Mouse (Mus musculus): ENCODE measurements around the gene E330009J07Rik. TPM values are rescaled to one million over a fixed set of nuclear protein-coding genes. Genes with fewer than 3 reads are reported as not detected.

The E330009J07Rik gene
- total RNA-seq, 1 experiment from 2014 or later, result 9.0 TPM

GRCm38 (mm10) chr6:40431356-40431755, 4.6 kb downstream of the E330009J07Rik start:
- no peak for ATAC-seq (replicated peaks; ENCODE audit: insufficient number of reproducible peaks, low FRiP score, low TSS enrichment, poor library complexity, severe bottlenecking)

GRCm38 (mm10) chr6:40430878-40431277, 5.1 kb downstream of the E330009J07Rik start:
- ATAC-seq (replicated peaks; ENCODE audit: insufficient number of reproducible peaks, low FRiP score, low TSS enrichment, poor library complexity, severe bottlenecking), result no peak

- ATAC-seq (replicated peaks; ENCODE audit: insufficient number of reproducible peaks, low FRiP score, low TSS enrichment, poor library complexity, severe bottlenecking), result peak; percentile 45
These were observed 5.7 kb downstream of the E330009J07Rik start for GRCm38 (mm10) chr6:40430251-40430650.

GRCm38 (mm10) chr6:40429521-40429931, 6.4 kb downstream of the E330009J07Rik start:
- ATAC-seq (replicated peaks; ENCODE audit: insufficient number of reproducible peaks, low FRiP score, low TSS enrichment, poor library complexity, severe bottlenecking), result no peak

GRCm38 (mm10) chr6:40428696-40429095, 7.2 kb downstream of the E330009J07Rik start:
- ATAC-seq (replicated peaks; ENCODE audit: insufficient number of reproducible peaks, low FRiP score, low TSS enrichment, poor library complexity, severe bottlenecking), result no peak

- ATAC-seq (replicated peaks; ENCODE audit: insufficient number of reproducible peaks, low FRiP score, low TSS enrichment, poor library complexity, severe bottlenecking), result no peak
These were observed 8.5 kb downstream of the E330009J07Rik start for GRCm38 (mm10) chr6:40427441-40427840.

- peak; percentile 70 for ATAC-seq (replicated peaks; ENCODE audit: insufficient number of reproducible peaks, low FRiP score, low TSS enrichment, poor library complexity, severe bottlenecking)
These were observed 12.2 kb downstream of the E330009J07Rik start for GRCm38 (mm10) chr6:40423774-40424173.

GRCm38 (mm10) chr6:40423013-40423412, 12.9 kb downstream of the E330009J07Rik start:
- ATAC-seq (replicated peaks; ENCODE audit: insufficient number of reproducible peaks, low FRiP score, low TSS enrichment, poor library complexity, severe bottlenecking), result no peak

GRCm38 (mm10) chr6:40421099-40421498, 14.8 kb downstream of the E330009J07Rik start:
- no peak for ATAC-seq (replicated peaks; ENCODE audit: insufficient number of reproducible peaks, low FRiP score, low TSS enrichment, poor library complexity, severe bottlenecking)

GRCm38 (mm10) chr6:40418386-40418785, 17.5 kb downstream of the E330009J07Rik start:
- no peak for ATAC-seq (replicated peaks; ENCODE audit: insufficient number of reproducible peaks, low FRiP score, low TSS enrichment, poor library complexity, severe bottlenecking)

GRCm38 (mm10) chr6:40415799-40416198, 20.1 kb downstream of the E330009J07Rik start:
- ATAC-seq (replicated peaks; ENCODE audit: insufficient number of reproducible peaks, low FRiP score, low TSS enrichment, poor library complexity, severe bottlenecking), result no peak

- no peak for ATAC-seq (replicated peaks; ENCODE audit: insufficient number of reproducible peaks, low FRiP score, low TSS enrichment, poor library complexity, severe bottlenecking)
These were observed 22.4 kb downstream of the E330009J07Rik start for GRCm38 (mm10) chr6:40413565-40413964.

GRCm38 (mm10) chr6:40413046-40413445, 22.9 kb downstream of the E330009J07Rik start:
- ATAC-seq (replicated peaks; ENCODE audit: insufficient number of reproducible peaks, low FRiP score, low TSS enrichment, poor library complexity, severe bottlenecking), result no peak

GRCm38 (mm10) chr6:40411085-40411484, 24.9 kb downstream of the E330009J07Rik start:
- no peak for ATAC-seq (replicated peaks; ENCODE audit: insufficient number of reproducible peaks, low FRiP score, low TSS enrichment, poor library complexity, severe bottlenecking)

- no peak for ATAC-seq (replicated peaks; ENCODE audit: insufficient number of reproducible peaks, low FRiP score, low TSS enrichment, poor library complexity, severe bottlenecking)
These were observed 32.2 kb downstream of the E330009J07Rik start for GRCm38 (mm10) chr6:40403640-40404285.

GRCm38 (mm10) chr6:40402031-40402430, 33.9 kb downstream of the E330009J07Rik start:
- ATAC-seq (replicated peaks; ENCODE audit: insufficient number of reproducible peaks, low FRiP score, low TSS enrichment, poor library complexity, severe bottlenecking), result no peak

- no peak for ATAC-seq (replicated peaks; ENCODE audit: insufficient number of reproducible peaks, low FRiP score, low TSS enrichment, poor library complexity, severe bottlenecking)
These were observed 42.7 kb downstream of the E330009J07Rik start for GRCm38 (mm10) chr6:40393213-40393612.

- no peak for ATAC-seq (replicated peaks; ENCODE audit: insufficient number of reproducible peaks, low FRiP score, low TSS enrichment, poor library complexity, severe bottlenecking)
These were observed 45.0 kb downstream of the E330009J07Rik start for GRCm38 (mm10) chr6:40390975-40391374.

GRCm38 (mm10) chr6:40388660-40389059, 47.3 kb downstream of the E330009J07Rik start:
- no peak for ATAC-seq (replicated peaks; ENCODE audit: insufficient number of reproducible peaks, low FRiP score, low TSS enrichment, poor library complexity, severe bottlenecking)

- no peak for ATAC-seq (replicated peaks; ENCODE audit: insufficient number of reproducible peaks, low FRiP score, low TSS enrichment, poor library complexity, severe bottlenecking)
These were observed 50.3 kb downstream of the E330009J07Rik start for GRCm38 (mm10) chr6:40385682-40386081.

- ATAC-seq (replicated peaks; ENCODE audit: insufficient number of reproducible peaks, low FRiP score, low TSS enrichment, poor library complexity, severe bottlenecking), result no peak
These were observed 54.0 kb downstream of the E330009J07Rik start for GRCm38 (mm10) chr6:40381908-40382307.
